In the genomic region with DNA sequence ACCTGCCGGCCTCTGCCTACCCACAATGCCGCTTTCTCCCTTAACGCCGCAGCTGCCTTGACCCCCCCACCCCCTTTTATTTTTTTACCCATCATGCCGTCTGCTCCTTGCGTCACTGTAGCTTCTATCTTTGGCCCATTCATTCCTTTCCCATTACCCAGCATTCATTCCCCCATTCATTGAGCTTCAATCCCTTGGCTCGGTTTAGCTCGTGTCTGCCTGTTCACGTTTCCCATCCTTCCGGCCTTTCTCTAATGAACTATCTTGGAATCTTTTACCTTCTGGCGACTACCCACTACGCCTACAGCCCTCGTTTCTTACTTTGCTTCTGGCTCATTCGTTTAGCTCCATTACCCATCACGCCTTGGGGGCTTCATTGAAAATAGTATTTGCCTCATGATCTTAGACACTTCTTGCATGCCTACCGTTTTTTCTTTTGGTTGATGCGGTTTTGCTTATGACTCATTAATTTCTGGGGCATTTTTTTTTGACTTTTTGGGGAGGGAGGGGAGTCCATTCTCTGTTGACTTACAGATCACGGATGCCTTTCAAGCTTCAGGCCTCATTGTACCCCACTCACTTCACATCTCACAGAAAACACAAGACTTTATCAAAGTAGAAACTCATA, we compare ENCODE assay signal across 8 mouse cellular contexts. TPM values are rescaled to one million over a fixed set of nuclear protein-coding genes. Genes with fewer than 3 reads are reported as not detected.
DNase-seq lines count a peak whose midpoint lies in the region; ATAC-seq and TF ChIP-seq lines count a peak whose summit lies in the region.

No protein-coding gene starts in this region.

- peak overlapping the region; percentile 53; the same call in 1 of the 2 replicates for H3K9ac ChIP-seq in heart, embryonic 12.5 days
- H3K9ac ChIP-seq in forebrain, embryonic 16.5 days (replicated peaks; ENCODE audit: low read depth, low read length): peak overlapping the region; percentile 53

- ATAC-seq in heart, embryonic 12.5 days (ENCODE audit: insufficient number of reproducible peaks, low FRiP score): no peak
- ATAC-seq in forebrain, embryonic 16.5 days: no peak

- peaks cover 17% of the 10 kb centered on the region for H3K79me2 ChIP-seq in macrophage (ENCODE audit: inconsistent target)

- no peak for TF ChIP-seq CTCF in E14TG2a.4 (conservative IDR thresholded peaks at IDR 0.05; ENCODE audit: low read length)

- WGBS in heart, embryonic 12.5 days: 8% methylated on average over 18 of the region's 18 CpGs
- 6% methylated on average over 18 of the region's 18 CpGs for WGBS in forebrain, embryonic 16.5 days
- 3% methylated on average over 18 of the region's 18 CpGs for WGBS in macrophage (ENCODE audit: missing documents)

- no peaks in the 10 kb centered on the region for H3K27me3 ChIP-seq in heart, embryonic 12.5 days (replicated peaks)
- H3K27me3 ChIP-seq in E14TG2a.4 (ENCODE audit: insufficient read depth, low read length): no peaks in the 10 kb centered on the region
- H3K27me3 ChIP-seq in forebrain, embryonic 16.5 days (replicated peaks; ENCODE audit: control insufficient read depth, insufficient read depth, low read length): no peaks in the 10 kb centered on the region

- DNase-seq in heart, adult 9 months (ENCODE audit: low spot score in 2 of 2): no peak
- no peak for DNase-seq in right cerebral cortex, postnatal 25 days
- DNase-seq in adipocyte (ENCODE audit: low spot score): no peak
- DNase-seq in spleen, postnatal 4 days (ENCODE audit: low spot score in 2 of 2): no peak

- peaks cover 8% of the 10 kb centered on the region for H3K9me3 ChIP-seq in heart, embryonic 12.5 days (replicated peaks)
- H3K9me3 ChIP-seq in E14TG2a.4 (ENCODE audit: low read length): no peaks in the 10 kb centered on the region
- H3K9me3 ChIP-seq in forebrain, embryonic 16.5 days (ENCODE audit: control insufficient read depth, low read length): no peaks in the 10 kb centered on the region

- peak overlapping the region; percentile 88 for H3K4me3 ChIP-seq in heart, embryonic 12.5 days
- H3K4me3 ChIP-seq in E14TG2a.4 (replicated peaks; ENCODE audit: low read length) (peak overlapping the region; percentile 76), macrophage (ENCODE audit: inconsistent target) (peak overlapping the region; percentile 42)
- peak overlapping the region; percentile 47 for H3K4me3 ChIP-seq in forebrain, embryonic 16.5 days (replicated peaks; ENCODE audit: low read length)

- H3K4me1 ChIP-seq in heart, embryonic 12.5 days (replicated peaks): peaks cover 23% of the 10 kb centered on the region
- peaks cover 65% of the 10 kb centered on the region for H3K4me1 ChIP-seq in E14TG2a.4 (replicated peaks; ENCODE audit: low read depth, low read length)
- H3K4me1 ChIP-seq in forebrain, embryonic 16.5 days (replicated peaks; ENCODE audit: control insufficient read depth, insufficient read depth, low read length): peaks cover 17% of the 10 kb centered on the region

- H3K27ac ChIP-seq in heart, embryonic 12.5 days (ENCODE audit: poor library complexity, severe bottlenecking): peak overlapping the region; percentile 76
- peak overlapping the region; percentile 91 for H3K27ac ChIP-seq in forebrain, embryonic 16.5 days (ENCODE audit: low read length)
- H3K27ac ChIP-seq in macrophage: peak overlapping the region; percentile 52

- H3K36me3 ChIP-seq in heart, embryonic 12.5 days: peaks cover 70% of the 10 kb centered on the region
- H3K36me3 ChIP-seq in E14TG2a.4 (ENCODE audit: insufficient read depth, low read length): peaks cover 74% of the 10 kb centered on the region
- no peaks in the 10 kb centered on the region; the same call in 1 of the 2 replicates for H3K36me3 ChIP-seq in forebrain, embryonic 16.5 days (ENCODE audit: control insufficient read depth, insufficient read depth)
- H3K36me3 ChIP-seq in macrophage (ENCODE audit: inconsistent target): peaks cover 11% of the 10 kb centered on the region; the same call in 1 of the 2 replicates

- H3K4me2 ChIP-seq in heart, embryonic 12.5 days: peak overlapping the region; percentile 75
- H3K4me2 ChIP-seq in forebrain, embryonic 16.5 days (ENCODE audit: low read length): peak overlapping the region; percentile 75

RNA-seq across cellular contexts. Expression of gene Tomm40, which starts 0.9 kb away (rescaled TPM):
- 160 and 166 TPM in 2 replicates for polyA plus RNA-seq in heart, embryonic 12.5 days (2016; fragmentation: Nextera tagmentation; extraction: Ambion mirVana)
- 109 TPM in 2 replicates for polyA plus RNA-seq in forebrain, embryonic 16.5 days (2015; fragmentation: Nextera tagmentation; extraction: Ambion mirVana)
- 100 to 1,000 TPM in 1 of 26 experiments, 10 to 100 TPM in 25; 23.8 to 101 (median 64.7) TPM for total RNA-seq in macrophage (2018; cell fraction: chromatin; rRNA removed)
- total RNA-seq in macrophage (2018; cell fraction: cytosol; rRNA removed): 10 to 100 TPM; 29.3 to 52.6 (median 38.4) TPM
- 10 to 100 TPM; 18.7 to 88.7 (median 34.9) TPM for total RNA-seq in macrophage (2018; cell fraction: nucleus; rRNA removed)
- polyA plus RNA-seq in macrophage (2018): 17.8 to 74.1 TPM (median 32.1 TPM) in 3 replicates

RNA-seq across cellular contexts. Expression of gene Apoe, which starts 17.2 kb away (rescaled TPM):
- 399 and 400 TPM in 2 replicates for polyA plus RNA-seq in heart, embryonic 12.5 days (2016; fragmentation: Nextera tagmentation; extraction: Ambion mirVana)
- 269 and 326 TPM in 2 replicates for polyA plus RNA-seq in forebrain, embryonic 16.5 days (2015; fragmentation: Nextera tagmentation; extraction: Ambion mirVana)
- total RNA-seq in macrophage (2018; cell fraction: chromatin; rRNA removed): 100 to 1,000 TPM in 24 of 26 experiments, 10 to 100 TPM in 2; 88.7 to 552 (median 167) TPM
- over 10,000 TPM in 1 of 26 experiments, 1,000 to 10,000 TPM in 25; 2,271 to 10,488 (median 5,747) TPM for total RNA-seq in macrophage (2018; cell fraction: cytosol; rRNA removed)
- total RNA-seq in macrophage (2018; cell fraction: nucleus; rRNA removed): 1,000 to 10,000 TPM in 25 of 26 experiments, 100 to 1,000 TPM in 1; 950 to 5,502 (median 3,280) TPM
- polyA plus RNA-seq in macrophage (2018): 11,661 to 20,761 TPM (median 14,221 TPM) in 3 replicates

RNA-seq across cellular contexts. Expression of gene Apoc1, which starts 23.7 kb away (rescaled TPM):
- polyA plus RNA-seq in heart, embryonic 12.5 days (2016; fragmentation: Nextera tagmentation; extraction: Ambion mirVana): 6.7 and 8.9 TPM in 2 replicates
- polyA plus RNA-seq in forebrain, embryonic 16.5 days (2015; fragmentation: Nextera tagmentation; extraction: Ambion mirVana): 0.58 and 1.8 TPM in 2 replicates
- 1 to 10 TPM in 1 of 26 experiments, not detected in 25; 2.8 TPM for total RNA-seq in macrophage (2018; cell fraction: chromatin; rRNA removed)
- 1 to 10 TPM in 25 of 26 experiments, under 1 TPM in 1; 0.93 to 9.2 (median 2.6) TPM for total RNA-seq in macrophage (2018; cell fraction: cytosol; rRNA removed)
- 1 to 10 TPM in 8 of 26 experiments, not detected in 18; 1.8 to 6.1 (median 2.3) TPM for total RNA-seq in macrophage (2018; cell fraction: nucleus; rRNA removed)
- polyA plus RNA-seq in macrophage (2018): 4.3 to 4.7 TPM (median 4.4 TPM) in 3 replicates

RNA-seq across cellular contexts. Expression of gene Nectin2, which starts 34.1 kb away (rescaled TPM):
- polyA plus RNA-seq in heart, embryonic 12.5 days (2016; fragmentation: Nextera tagmentation; extraction: Ambion mirVana): 99.1 and 101 TPM in 2 replicates
- polyA plus RNA-seq in forebrain, embryonic 16.5 days (2015; fragmentation: Nextera tagmentation; extraction: Ambion mirVana): 42.3 and 48.4 TPM in 2 replicates
- 10 to 100 TPM in 7 of 26 experiments, 1 to 10 TPM in 19; 1.1 to 31.8 (median 7.0) TPM for total RNA-seq in macrophage (2018; cell fraction: chromatin; rRNA removed)
- total RNA-seq in macrophage (2018; cell fraction: cytosol; rRNA removed): 10 to 100 TPM in 13 of 26 experiments, 1 to 10 TPM in 13; 5.9 to 22.1 (median 9.4) TPM
- total RNA-seq in macrophage (2018; cell fraction: nucleus; rRNA removed): 10 to 100 TPM in 14 of 26 experiments, 1 to 10 TPM in 12; 4.0 to 36.5 (median 13.0) TPM
- polyA plus RNA-seq in macrophage (2018): 5.2 to 7.5 TPM (median 5.9 TPM) in 3 replicates

RNA-seq across cellular contexts. Expression of gene Apoc4, which starts 34.9 kb away (rescaled TPM):
- polyA plus RNA-seq in heart, embryonic 12.5 days (2016; fragmentation: Nextera tagmentation; extraction: Ambion mirVana): 0.41 TPM in 1 of 2 replicates, not detected in the other
- polyA plus RNA-seq in forebrain, embryonic 16.5 days (2015; fragmentation: Nextera tagmentation; extraction: Ambion mirVana): not detected in 2 replicates
- total RNA-seq in macrophage (2018; cell fraction: chromatin; rRNA removed): under 1 TPM in 1 of 26 experiments, not detected in 25; 0.33 TPM
- 1 to 10 TPM in 1 of 26 experiments, under 1 TPM in 19, not detected in 6; 0.27 to 1.0 (median 0.52) TPM for total RNA-seq in macrophage (2018; cell fraction: cytosol; rRNA removed)
- not detected for total RNA-seq in macrophage (2018; cell fraction: nucleus; rRNA removed)
- 1.1 TPM in 1 of 3 replicates, not detected in the others for polyA plus RNA-seq in macrophage (2018)

Comparison
In these comparisons a context has a peak if more than half of its experiments do, and no peak if none do; other contexts are left out.
1. RNA of gene Apoe, which starts 17.2 kb away (polyA plus RNA-seq): 11,661 to 20,761 TPM in macrophage; 399 to 400 TPM in heart, embryonic 12.5 days and 269 to 326 TPM in forebrain, embryonic 16.5 days; every median in the first group is over 10 times any median in the second.
2. Peak in every context shown above with its lines, with median percentiles within 50 percentile points of each other: H3K27ac ChIP-seq and H3K4me3 ChIP-seq.